Mouse (Mus musculus): ENCODE measurements around the gene Rpl23a. TPM values are rescaled to one million over a fixed set of nuclear protein-coding genes. Genes with fewer than 3 reads are reported as not detected.

The Rpl23a gene
- polyA plus RNA-seq (2015; fragmentation: Nextera tagmentation; extraction: Ambion mirVana), result 1,480 and 1,753 TPM in 2 replicates

DNA sequence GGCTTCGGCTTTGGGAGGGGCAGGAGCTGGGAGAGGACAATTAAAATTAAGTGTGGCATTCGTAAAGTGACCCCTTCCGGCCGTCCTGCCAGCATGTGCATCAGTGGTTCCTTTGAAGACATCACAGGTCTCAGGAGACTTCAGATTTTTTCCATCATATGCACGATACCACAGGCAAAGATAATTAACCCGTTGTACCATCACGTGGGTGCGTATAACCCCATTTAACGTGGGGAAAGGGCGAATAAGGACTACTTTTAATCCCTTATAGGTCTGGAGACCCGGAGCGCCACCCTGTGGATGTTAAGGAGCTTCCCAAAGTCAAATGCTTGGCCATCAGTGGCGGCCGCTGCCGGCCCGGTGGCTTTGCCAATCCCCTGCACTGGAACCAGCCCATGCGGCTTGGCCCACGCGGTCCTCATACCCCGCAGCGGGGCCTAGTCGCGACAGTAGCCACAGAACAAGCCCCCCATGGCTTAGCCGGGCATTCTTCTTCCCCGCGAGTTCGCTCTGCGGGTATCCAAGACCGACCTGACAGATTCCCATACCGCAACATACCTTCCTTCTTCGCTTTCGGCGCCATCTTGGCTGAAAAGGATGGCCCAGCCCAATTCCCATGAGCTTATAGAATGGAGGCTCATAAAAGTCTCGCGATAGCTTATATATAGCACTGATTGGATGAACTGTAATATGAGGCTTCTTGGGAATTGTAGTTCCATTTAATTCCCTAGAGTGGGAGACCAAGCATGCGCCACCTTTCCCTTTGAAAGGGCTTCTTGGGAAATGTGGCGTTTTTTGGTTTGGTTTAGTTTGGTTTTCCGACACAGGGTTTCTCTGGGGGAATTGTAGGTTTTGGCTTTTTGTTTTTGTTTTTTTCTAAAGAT, at the start of gene Rpl23a:
Gene Rpl23a, minus strand, starts transcription at position 624 of the 884 bp plus-strand sequence.

DNA sequence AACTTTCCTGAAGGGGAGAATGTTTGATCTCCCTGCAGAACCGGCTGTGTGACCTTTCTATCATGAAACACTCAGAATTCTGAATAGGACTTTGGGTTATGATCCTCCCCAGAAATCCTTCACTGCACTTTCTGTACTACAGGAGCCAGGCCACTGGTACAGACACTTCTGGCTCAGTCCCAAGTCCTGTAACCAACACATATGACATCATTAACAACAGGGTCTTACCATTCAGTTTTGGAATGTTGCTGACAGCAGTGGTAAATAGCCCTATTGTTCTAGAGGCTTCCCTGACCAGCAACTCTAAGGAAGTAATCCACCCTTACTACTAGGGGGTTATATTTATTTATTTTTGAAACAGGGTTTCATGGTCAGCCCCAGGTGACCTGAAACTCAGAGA, 9.7 kb upstream of the Rpl23a start, which contains the start of gene Proca1:
Gene Proca1, plus strand, starts transcription at position 280 of the 400 bp plus-strand sequence.

GRCm38 (mm10) chr11:78188331-78189233, 5.2 kb upstream of the Rpl23a start, which contains the start of gene Rab34:
TSS of gene Rab34 (plus strand) at chr11:78188430.

GRCm38 (mm10) chr11:78176402-78176862, 7.0 kb downstream of the Rpl23a start, which contains the start of the genes Nek8 and Tlcd1:
TSS of gene Nek8 (minus strand) at chr11:78176675.
TSS of gene Tlcd1 (plus strand) at chr11:78176711.

GRCm38 (mm10) chr11:78164924-78165760, 18.2 kb downstream of the Rpl23a start, which contains the start of gene Traf4:
TSS of gene Traf4 (minus strand) at chr11:78165589.

Small RNA genes lying within 50 kb of the gene (microRNA-seq; reads per million reads assigned to microRNA genes)
- gene Mir7653 (ENCODE audit: borderline replicate concordance, insufficient number of aligned reads), result not detected

Other genes starting within 250 kb of the Rpl23a start
- 9.1 and 13.1 TPM in 2 replicates for gene Phf12, start 200.8 kb downstream of the Rpl23a start, polyA plus RNA-seq (2015; fragmentation: Nextera tagmentation; extraction: Ambion mirVana)
- gene Dhrs13, start 151.3 kb downstream of the Rpl23a start, polyA plus RNA-seq (2015; fragmentation: Nextera tagmentation; extraction: Ambion mirVana), result 13.1 and 22.1 TPM in 2 replicates
- gene Flot2, start 145.7 kb downstream of the Rpl23a start, polyA plus RNA-seq (2015; fragmentation: Nextera tagmentation; extraction: Ambion mirVana), result 73.4 and 83.2 TPM in 2 replicates
- 18.5 and 31.0 TPM in 2 replicates for gene Eral1, start 103.2 kb downstream of the Rpl23a start, polyA plus RNA-seq (2015; fragmentation: Nextera tagmentation; extraction: Ambion mirVana)
- gene Fam222b, start 88.9 kb downstream of the Rpl23a start, polyA plus RNA-seq (2015; fragmentation: Nextera tagmentation; extraction: Ambion mirVana), result 7.7 and 11.3 TPM in 2 replicates
- 26.5 and 29.7 TPM in 2 replicates for gene Traf4, start 18.0 kb downstream of the Rpl23a start, polyA plus RNA-seq (2015; fragmentation: Nextera tagmentation; extraction: Ambion mirVana)
- 12.4 and 15.0 TPM in 2 replicates for gene Nek8, start 6.9 kb downstream of the Rpl23a start, polyA plus RNA-seq (2015; fragmentation: Nextera tagmentation; extraction: Ambion mirVana)
- gene Tlcd1, start 6.9 kb downstream of the Rpl23a start, polyA plus RNA-seq (2015; fragmentation: Nextera tagmentation; extraction: Ambion mirVana), result 43.8 and 59.8 TPM in 2 replicates
- gene Rab34, start 4.8 kb upstream of the Rpl23a start, polyA plus RNA-seq (2015; fragmentation: Nextera tagmentation; extraction: Ambion mirVana), result 133 and 149 TPM in 2 replicates
- 6.5 and 7.8 TPM in 2 replicates for gene Proca1, start 9.8 kb upstream of the Rpl23a start, polyA plus RNA-seq (2015; fragmentation: Nextera tagmentation; extraction: Ambion mirVana)
- 161 and 193 TPM in 2 replicates for gene Sdf2, start 62.2 kb upstream of the Rpl23a start, polyA plus RNA-seq (2015; fragmentation: Nextera tagmentation; extraction: Ambion mirVana)
- 12.5 and 14.4 TPM in 2 replicates for gene Supt6, start 62.4 kb upstream of the Rpl23a start, polyA plus RNA-seq (2015; fragmentation: Nextera tagmentation; extraction: Ambion mirVana)
- gene 2610507B11Rik, start 78.2 kb upstream of the Rpl23a start, polyA plus RNA-seq (2015; fragmentation: Nextera tagmentation; extraction: Ambion mirVana), result 39.8 and 70.6 TPM in 2 replicates
- gene BC030499, start 107.3 kb upstream of the Rpl23a start, polyA plus RNA-seq (2015; fragmentation: Nextera tagmentation; extraction: Ambion mirVana), result 0.21 TPM in 1 of 2 replicates, not detected in the other
- 6.4 and 8.2 TPM in 2 replicates for gene Spag5, start 117.9 kb upstream of the Rpl23a start, polyA plus RNA-seq (2015; fragmentation: Nextera tagmentation; extraction: Ambion mirVana)
- gene Aldoc, start 139.4 kb upstream of the Rpl23a start, polyA plus RNA-seq (2015; fragmentation: Nextera tagmentation; extraction: Ambion mirVana), result 13.7 and 19.6 TPM in 2 replicates
- 50.8 and 80.0 TPM in 2 replicates for gene Pigs, start 144.8 kb upstream of the Rpl23a start, polyA plus RNA-seq (2015; fragmentation: Nextera tagmentation; extraction: Ambion mirVana)
- 82.0 and 100 TPM in 2 replicates for gene Unc119, start 159.9 kb upstream of the Rpl23a start, polyA plus RNA-seq (2015; fragmentation: Nextera tagmentation; extraction: Ambion mirVana)
- gene Foxn1, start 203.0 kb upstream of the Rpl23a start, polyA plus RNA-seq (2015; fragmentation: Nextera tagmentation; extraction: Ambion mirVana), result 0.06 TPM in 1 of 2 replicates, not detected in the other
- 0.11 and 0.21 TPM in 2 replicates for gene Slc13a2, start 238.6 kb upstream of the Rpl23a start, polyA plus RNA-seq (2015; fragmentation: Nextera tagmentation; extraction: Ambion mirVana)

Measured in adrenal gland, postnatal 0 days (tissue).